ENCODE assay signal across 18 mouse cellular contexts in genomic region chr13:24630364-24630763, GRCm38 (mm10). TPM values are rescaled to one million over a fixed set of nuclear protein-coding genes. Genes with fewer than 3 reads are reported as not detected.
A peak's percentile ranks its signal among the peaks of the same experiment; 100 is the strongest.
DNase-seq lines count a peak whose midpoint lies in the region; ATAC-seq and TF ChIP-seq lines count a peak whose summit lies in the region.
"Had no signal": no experiment of that assay in that cellular context is flagged by ENCODE, and none has a peak within 500 bp of the region (broad histone marks: within the 10 kb centered on the region; RNA-seq: fewer than 3 reads in every experiment).

No protein-coding gene starts in this region.

- no peak for TF ChIP-seq CTCF in thymus, adult 2 months (IDR thresholded peaks at IDR 0.05; ENCODE audit: borderline replicate concordance, control insufficient read depth, extremely low read depth, insufficient read depth, low read length, poor library complexity)

- ATAC-seq in liver, embryonic 11.5 days (replicated peaks; ENCODE audit: low FRiP score): peak; percentile 71
- no peak for ATAC-seq in kidney, embryonic 16.5 days (ENCODE audit: low FRiP score, low TSS enrichment)
- no peak for ATAC-seq in activated CD4-positive, CD25-positive, alpha-beta regulatory T cell, adult 4 months
- ATAC-seq: CD4-positive, CD25-positive, alpha-beta regulatory T cell, adult 4 months; intestine, postnatal 0 days had no signal

- DNase-seq in thymus, postnatal 4 days: peak; percentile 2
- DNase-seq in thymus, adult 2 months: no peak
- no peak for DNase-seq in liver, embryonic 11.5 days (ENCODE audit: low spot score)
- DNase-seq in midbrain, embryonic 10.5 days (ENCODE audit: low spot score): no peak
- peak; percentile 55 for DNase-seq in retina, postnatal 1 day
- DNase-seq: adrenal gland, postnatal 36 days; cerebellum, adult 11 months; gastrocnemius, postnatal 14 days; heart, postnatal 14 days; kidney, postnatal 14 days; left cerebral cortex, postnatal 4 days; lung, adult 18-20 months had no signal

- no peaks in the 10 kb centered on the region for H3K27me3 ChIP-seq in thymus, adult 2 months (ENCODE audit: control insufficient read depth, insufficient read depth, low read length)
- peaks cover 7% of the 10 kb centered on the region; the same call in 1 of the 2 replicates for H3K27me3 ChIP-seq in liver, embryonic 11.5 days (replicated peaks; ENCODE audit: control insufficient read depth, insufficient read depth, low read length)
- H3K27me3 ChIP-seq in midbrain, embryonic 10.5 days (ENCODE audit: low read depth, poor library complexity, severe bottlenecking): peaks cover 9% of the 10 kb centered on the region
- H3K27me3 ChIP-seq in kidney, embryonic 16.5 days (ENCODE audit: insufficient read depth, low read length): no peaks in the 10 kb centered on the region
- H3K27me3 ChIP-seq: embryonic facial prominence, embryonic 13.5 days had no signal

- WGBS in thymus, adult 2 months: 92% methylated on average over 4 of the region's 4 CpGs
- WGBS in liver, embryonic 11.5 days: 17% methylated on average over 4 of the region's 4 CpGs
- 33% methylated on average over 4 of the region's 4 CpGs for WGBS in midbrain, embryonic 10.5 days
- 87% methylated on average over 4 of the region's 4 CpGs for WGBS in kidney, embryonic 16.5 days

- H3K9ac ChIP-seq in liver, embryonic 11.5 days (ENCODE audit: low read depth, low read length): no peak overlapping the region
- no peak overlapping the region for H3K9ac ChIP-seq in kidney, embryonic 16.5 days (replicated peaks; ENCODE audit: low read length)
- H3K9ac ChIP-seq: embryonic facial prominence, embryonic 13.5 days had no signal

- H3K4me3 ChIP-seq in thymus, adult 2 months (ENCODE audit: control insufficient read depth, insufficient read depth, low read length): no peak overlapping the region
- no peak overlapping the region for H3K4me3 ChIP-seq in liver, embryonic 11.5 days (ENCODE audit: low read depth, low read length)
- no peak overlapping the region for H3K4me3 ChIP-seq in midbrain, embryonic 10.5 days
- no peak overlapping the region for H3K4me3 ChIP-seq in kidney, embryonic 16.5 days (ENCODE audit: low read length)
- H3K4me3 ChIP-seq: embryonic facial prominence, embryonic 13.5 days had no signal

- no peak overlapping the region for H3K4me2 ChIP-seq in liver, embryonic 11.5 days
- no peak overlapping the region for H3K4me2 ChIP-seq in kidney, embryonic 16.5 days (replicated peaks; ENCODE audit: low read depth, low read length)
- H3K4me2 ChIP-seq: embryonic facial prominence, embryonic 13.5 days had no signal

- H3K36me3 ChIP-seq in thymus, adult 2 months (ENCODE audit: control insufficient read depth, insufficient read depth, low read length): no peaks in the 10 kb centered on the region
- no peaks in the 10 kb centered on the region for H3K36me3 ChIP-seq in liver, embryonic 11.5 days (ENCODE audit: control insufficient read depth, insufficient read depth, low read length)
- H3K36me3 ChIP-seq in midbrain, embryonic 10.5 days: no peaks in the 10 kb centered on the region
- no peaks in the 10 kb centered on the region for H3K36me3 ChIP-seq in kidney, embryonic 16.5 days (ENCODE audit: insufficient read depth, low read length)
- H3K36me3 ChIP-seq: embryonic facial prominence, embryonic 13.5 days had no signal

- TF ChIP-seq POLR2A in thymus, adult 2 months (IDR thresholded peaks at IDR 0.05; ENCODE audit: control insufficient read depth, extremely low read depth, insufficient read depth, low read length, poor library complexity): no peak

- H3K27ac ChIP-seq in thymus, adult 2 months (ENCODE audit: control insufficient read depth, insufficient read depth, low read length): no peak overlapping the region
- no peak overlapping the region for H3K27ac ChIP-seq in liver, embryonic 11.5 days (ENCODE audit: low read depth, low read length)
- peak overlapping the region; percentile 69 for H3K27ac ChIP-seq in midbrain, embryonic 10.5 days (replicated peaks)
- no peak overlapping the region for H3K27ac ChIP-seq in kidney, embryonic 16.5 days (ENCODE audit: low read length)
- H3K27ac ChIP-seq: embryonic facial prominence, embryonic 13.5 days; macrophage had no signal

- no peaks in the 10 kb centered on the region for H3K9me3 ChIP-seq in liver, embryonic 11.5 days (ENCODE audit: control insufficient read depth, low read length)
- H3K9me3 ChIP-seq in midbrain, embryonic 10.5 days (replicated peaks): no peaks in the 10 kb centered on the region
- no peaks in the 10 kb centered on the region for H3K9me3 ChIP-seq in kidney, embryonic 16.5 days (ENCODE audit: low read length)
- H3K9me3 ChIP-seq: embryonic facial prominence, embryonic 13.5 days had no signal

- H3K4me1 ChIP-seq in thymus, adult 2 months (replicated peaks; ENCODE audit: control insufficient read depth, insufficient read depth, low read length): peaks cover 33% of the 10 kb centered on the region
- peaks cover 3% of the 10 kb centered on the region; the same call in 1 of the 2 replicates for H3K4me1 ChIP-seq in liver, embryonic 11.5 days (replicated peaks; ENCODE audit: control insufficient read depth, insufficient read depth, low read length)
- H3K4me1 ChIP-seq in midbrain, embryonic 10.5 days: peaks cover 31% of the 10 kb centered on the region
- no peaks in the 10 kb centered on the region for H3K4me1 ChIP-seq in kidney, embryonic 16.5 days (ENCODE audit: insufficient read depth, low read length)

RNA-seq across cellular contexts. Expression of gene Ripor2, which starts 48.4 kb away (rescaled TPM):
- 34.3 and 36.5 TPM in 2 replicates for polyA plus RNA-seq in thymus, adult 2 months (2012; rRNA removed)
- polyA plus RNA-seq in liver, embryonic 11.5 days (2014; fragmentation: Nextera tagmentation; extraction: Ambion mirVana): 9.4 and 11.4 TPM in 2 replicates
- 3.5 and 6.6 TPM in 2 replicates for polyA plus RNA-seq in midbrain, embryonic 10.5 days (2016; fragmentation: Nextera tagmentation; extraction: Ambion mirVana)
- polyA plus RNA-seq in kidney, embryonic 16.5 days (2015; fragmentation: Nextera tagmentation; extraction: Ambion mirVana): 2.1 and 2.7 TPM in 2 replicates
- polyA plus RNA-seq in activated CD4-positive, CD25-positive, alpha-beta regulatory T cell, adult 4 months (2017; shearing (Covaris generic)): 100 to 1,000 TPM; 210 to 273 TPM

Comparison
In these comparisons a context has a peak if more than half of its experiments do, and no peak if none do; other contexts are left out.
1. DNase-seq: peak in thymus, postnatal 4 days (single experiment) and retina, postnatal 1 day (single experiment); none in thymus, adult 2 months (single experiment), liver, embryonic 11.5 days (single experiment) and midbrain, embryonic 10.5 days (single experiment).